Mouse (Mus musculus): Measurements from ENCODE around the gene Golt1a.

DNA sequence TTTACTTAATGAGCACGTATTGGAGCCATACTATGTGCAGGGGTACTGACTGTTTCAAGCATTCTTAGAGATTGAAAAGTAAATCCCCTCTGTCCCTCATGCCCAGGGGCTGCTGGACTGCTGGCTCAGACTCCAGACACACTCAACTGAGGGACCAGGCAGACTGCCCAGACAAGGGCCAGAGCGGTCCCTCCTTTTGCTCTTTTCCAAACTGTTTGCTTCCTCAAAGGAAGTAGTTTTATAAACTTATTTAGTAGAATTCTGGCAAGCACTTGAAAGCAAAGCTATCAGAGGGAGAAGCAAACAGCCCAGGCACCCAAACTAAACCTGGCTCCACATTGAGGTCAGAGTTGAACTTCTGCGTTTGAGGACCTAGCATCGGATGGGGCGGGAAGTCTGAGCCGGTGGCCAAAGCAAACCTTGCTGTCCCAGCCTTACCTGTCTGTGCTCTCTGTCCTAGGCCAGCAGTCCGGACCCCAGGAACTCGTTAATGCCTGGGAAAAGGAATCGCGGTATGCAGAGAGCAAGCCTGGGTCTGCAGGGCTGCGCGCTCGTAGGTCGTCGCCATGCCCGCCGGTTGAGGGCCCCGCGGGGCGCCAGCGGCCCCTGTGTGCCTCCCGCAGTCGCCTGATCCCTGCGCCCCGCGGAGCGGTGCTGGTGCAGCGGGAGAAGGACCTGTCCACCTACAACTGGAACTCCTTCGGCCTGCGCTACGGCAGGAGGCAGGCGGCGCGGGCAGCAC lies 19.5 kb downstream of the Golt1a start:
- TF ChIP-seq CTCF (IDR thresholded peaks at IDR 0.05; ENCODE audit: low read depth) (no peak), EP300 (IDR thresholded peaks at IDR 0.05; ENCODE audit: low read depth) (no peak)

Data from liver, embryonic 14.5 days (tissue).